Mouse (Mus musculus) E14TG2a.4 (cell line): Measurements from ENCODE around the gene Odaph.

ENCODE experiments used
- CTCF ChIP-seq: conservative IDR thresholded peaks from 2 replicates; pipeline ENCODE4 v1.5.1; 2014; ENCODE audit warnings: low read length
- NANOG ChIP-seq: IDR thresholded peaks from 2 replicates; pipeline ENCODE4 v1.6.1; 2014; ENCODE audit warnings: borderline replicate concordance, low read length, mixed read lengths
- POU5F1 ChIP-seq: IDR thresholded peaks from 2 replicates; pipeline ENCODE4 v1.6.1; 2014; ENCODE audit warnings: low read length, borderline replicate concordance

- TF ChIP-seq CTCF, result no peak
- no peak for TF ChIP-seq POU5F1
- no peak for TF ChIP-seq NANOG
Observed at GRCm38 (mm10) chr5:91977397-91977770, 9.9 kb upstream of the Odaph start.
